Mouse (Mus musculus) MEL (cell line): ENCODE data around the gene Ryr3. TPM values are rescaled to one million over a fixed set of nuclear protein-coding genes. Genes with fewer than 3 reads are reported as not detected.

Experiments used
- DNase-seq: peaks from one replicate; pipeline ENCODE4 v3.0.0; 2011; ENCODE audit warnings: low read depth, low spot score
- H3K27ac ChIP-seq: 2 replicates; pipeline ENCODE4 v1.5.1; 2012; ENCODE audit warnings: low read depth, mild to moderate bottlenecking, control low read depth, low read length, moderate library complexity; ENCODE audit not compliant: control insufficient read depth
- H3K27me3 ChIP-seq, 2 experiments: fragments of 150-350 bp in 1 of 2; sonication (generic) in 1 of 2; 2 replicates each; pipeline ENCODE4 v1.6.1; 2012; ENCODE audit warnings: low read length in 2 of 2, mild to moderate bottlenecking in 2 of 2, improper control_type of control experiment in 1 of 2, moderate library complexity in 1 of 2; ENCODE audit not compliant: insufficient read depth in 2 of 2, control insufficient read depth in 1 of 2
- H3K36me3 ChIP-seq, 2 experiments: 2 replicates each; pipeline ENCODE4 v1.6.1; 2012 to 2014; ENCODE audit warnings: low read length in 2 of 2, improper control_type of control experiment in 1 of 2, inconsistent platforms in 1 of 2, mild to moderate bottlenecking in 1 of 2; ENCODE audit not compliant: insufficient read depth in 2 of 2, control insufficient read depth in 1 of 2
- H3K4me1 ChIP-seq, 2 experiments: fragments of 150-350 bp in 1 of 2; sonication (generic) in 1 of 2; 2 replicates each; pipeline ENCODE4 v1.6.1; 2012; ENCODE audit warnings: low read length in 2 of 2, improper control_type of control experiment in 1 of 2, mild to moderate bottlenecking in 1 of 2; ENCODE audit not compliant: insufficient read depth in 2 of 2, control insufficient read depth in 1 of 2
- H3K4me3 ChIP-seq, 2 experiments: fragments of 150-350 bp in 1 of 2; sonication (generic) in 1 of 2; 2 replicates each; pipeline ENCODE4 v1.5.1; 2012; ENCODE audit warnings: low read depth in 2 of 2, low read length in 2 of 2, mild to moderate bottlenecking in 2 of 2, moderate library complexity in 2 of 2, control low read depth in 1 of 2, improper control_type of control experiment in 1 of 2; ENCODE audit not compliant: control insufficient read depth in 1 of 2, insufficient read depth in 1 of 2
- H3K79me2 ChIP-seq: 2 replicates; pipeline ENCODE4 v1.6.1; 2012; ENCODE audit warnings: mild to moderate bottlenecking, low read length, moderate library complexity; ENCODE audit not compliant: control insufficient read depth, poor library complexity, insufficient read depth
- H3K9ac ChIP-seq: 2 replicates; pipeline ENCODE4 v1.6.1; 2012; ENCODE audit warnings: low read depth, mild to moderate bottlenecking, control low read depth, low read length, moderate library complexity; ENCODE audit not compliant: control insufficient read depth, poor library complexity, severe bottlenecking
- H3K9me3 ChIP-seq: fragments of 150-350 bp; sonication (generic); replicated peaks from 2 replicates; pipeline ENCODE4 v1.6.1; 2012; ENCODE audit warnings: mild to moderate bottlenecking, low read length, improper control_type of control experiment, moderate library complexity; ENCODE audit not compliant: insufficient read depth
- CHD1 ChIP-seq: IDR thresholded peaks from 2 replicates; pipeline ENCODE4 v1.6.1; 2012; ENCODE audit warnings: low read depth, mild to moderate bottlenecking, inconsistent platforms, low read length, improper control_type of control experiment
- CHD2 ChIP-seq: IDR thresholded peaks from 2 replicates; pipeline ENCODE4 v1.6.1; 2011; ENCODE audit warnings: low read length, improper control_type of control experiment
- CTCF ChIP-seq, 3 experiments: IDR thresholded peaks in 2 of 3; conservative IDR thresholded peaks in 1 of 3; 2 replicates each; pipeline ENCODE4 v1.5.1; 2011 to 2012; ENCODE audit warnings: low read length in 3 of 3, low read depth in 2 of 3, mild to moderate bottlenecking in 2 of 3, improper control_type of control experiment in 1 of 3, inconsistent platforms in 1 of 3, mixed read lengths in 1 of 3, moderate library complexity in 1 of 3; ENCODE audit not compliant: control insufficient read depth in 1 of 3, insufficient read depth in 1 of 3, poor library complexity in 1 of 3, severe bottlenecking in 1 of 3
- ELF1 ChIP-seq: IDR thresholded peaks from 2 replicates; pipeline ENCODE4 v1.6.1; 2014; ENCODE audit warnings: low read depth, mild to moderate bottlenecking, inconsistent platforms, low read length, improper control_type of control experiment, moderate library complexity
- GABPA ChIP-seq: IDR thresholded peaks from 2 replicates; pipeline ENCODE4 v1.6.1; 2012; ENCODE audit warnings: low read depth, mild to moderate bottlenecking, inconsistent platforms, low read length, improper control_type of control experiment, moderate library complexity
- GATA1 ChIP-seq: IDR thresholded peaks from 2 replicates; pipeline ENCODE4 v1.6.1; 2011; ENCODE audit warnings: low read depth, low read length, improper control_type of control experiment
- JUND ChIP-seq: IDR thresholded peaks from 2 replicates; pipeline ENCODE4 v1.6.1; 2011; ENCODE audit warnings: low read depth, mild to moderate bottlenecking, improper control_type of control experiment, low read length
- MAFK ChIP-seq: IDR thresholded peaks from 2 replicates; pipeline ENCODE4 v1.6.1; 2011; ENCODE audit warnings: low read depth, mild to moderate bottlenecking, low read length, improper control_type of control experiment, borderline replicate concordance
- MAZ ChIP-seq: IDR thresholded peaks from 2 replicates; pipeline ENCODE4 v1.6.1; 2012; ENCODE audit warnings: low read depth, mild to moderate bottlenecking, inconsistent platforms, low read length, improper control_type of control experiment
- MXI1 ChIP-seq: IDR thresholded peaks from 2 replicates; pipeline ENCODE4 v1.6.1; 2011; ENCODE audit warnings: mild to moderate bottlenecking, low read depth, low read length, improper control_type of control experiment
- MYB ChIP-seq: IDR thresholded peaks from 2 replicates; pipeline ENCODE4 v1.6.1; 2011; ENCODE audit warnings: mild to moderate bottlenecking, low read depth, low read length, improper control_type of control experiment
- MYC ChIP-seq: IDR thresholded peaks from 2 replicates; pipeline ENCODE4 v1.6.1; 2011; ENCODE audit warnings: low read depth, mild to moderate bottlenecking, low read length, improper control_type of control experiment, moderate library complexity
- NELFE ChIP-seq: IDR thresholded peaks from 2 replicates; pipeline ENCODE4 v1.6.1; 2011; ENCODE audit warnings: low read depth, low read length, improper control_type of control experiment
- NRF1 ChIP-seq: IDR thresholded peaks from 2 replicates; pipeline ENCODE4 v1.6.1; 2014; ENCODE audit warnings: low read depth, mild to moderate bottlenecking, inconsistent platforms, low read length, improper control_type of control experiment, moderate library complexity; ENCODE audit not compliant: poor library complexity, insufficient read depth, severe bottlenecking
- POLR2A ChIP-seq, 2 experiments: IDR thresholded peaks; 2 replicates each; pipeline ENCODE4 v1.6.1; 2011 to 2012; ENCODE audit warnings: low read length in 2 of 2, mild to moderate bottlenecking in 2 of 2, control low read depth in 1 of 2, improper control_type of control experiment in 1 of 2, low read depth in 1 of 2, moderate library complexity in 1 of 2; ENCODE audit not compliant: control insufficient read depth in 1 of 2, insufficient read depth in 1 of 2, poor library complexity in 1 of 2
- POLR2AphosphoS5 ChIP-seq: IDR thresholded peaks from 2 replicates; pipeline ENCODE4 v1.6.1; 2012; ENCODE audit warnings: low read depth, borderline replicate concordance, mild to moderate bottlenecking, inconsistent platforms, low read length, moderate library complexity, mixed read lengths
- RAD21 ChIP-seq: IDR thresholded peaks from 2 replicates; pipeline ENCODE4 v1.6.1; 2011; ENCODE audit warnings: mild to moderate bottlenecking, low read depth, low read length, improper control_type of control experiment
- TCF12 ChIP-seq: IDR thresholded peaks from 2 replicates; pipeline ENCODE4 v1.6.1; 2014; ENCODE audit warnings: low read depth, mild to moderate bottlenecking, inconsistent platforms, low read length, improper control_type of control experiment, moderate library complexity
- UBTF ChIP-seq: IDR thresholded peaks from 2 replicates; pipeline ENCODE4 v1.6.1; 2012; ENCODE audit warnings: low read depth, mild to moderate bottlenecking, inconsistent platforms, low read length, improper control_type of control experiment, moderate library complexity, borderline replicate concordance; ENCODE audit not compliant: insufficient read depth
- ZC3H11A ChIP-seq: IDR thresholded peaks from 2 replicates; pipeline ENCODE4 v1.6.1; 2012; ENCODE audit warnings: low read depth, mild to moderate bottlenecking, inconsistent platforms, low read length, improper control_type of control experiment
- ZKSCAN1 ChIP-seq: IDR thresholded peaks from 2 replicates; pipeline ENCODE4 v1.6.1; 2012; ENCODE audit warnings: low read depth, mild to moderate bottlenecking, inconsistent platforms, low read length, improper control_type of control experiment, moderate library complexity
- ZMIZ1 ChIP-seq: IDR thresholded peaks from 2 replicates; pipeline ENCODE4 v1.6.1; 2012; ENCODE audit warnings: low read depth, mild to moderate bottlenecking, inconsistent platforms, low read length, improper control_type of control experiment, moderate library complexity
- polyA plus RNA-seq, 2 experiments: library from polyadenylated mRNA; stranded (reverse) in 1 of 2; unstranded in 1 of 2; fragments of >175 nt in 1 of 2; fragments of >200 nt in 1 of 2; gene quantifications; 2 replicates each; pipeline versions ENCODE4 v1.2.1 to v1.2.4; 2012; ENCODE audit warnings: low replicate concordance in 2 of 2, low read depth in 1 of 2; ENCODE audit not compliant: insufficient read length in 2 of 2, insufficient read depth in 1 of 2, missing spikeins in 1 of 2
- total RNA-seq: library from RNA; depleted of rRNA; stranded (reverse); fragments of 300-350 nt; gene quantifications from 2 replicates; pipeline ENCODE4 v1.2.3, GENCODE M21; 2012

Ryr3 gene
- total and polyA plus RNA-seq, 3 experiments: 0.04 TPM; not detected in 2

GRCm38 (mm10) chr2:113104609-113105008, 112.3 kb downstream of the Ryr3 start:
- DNase-seq: no peak
- TF ChIP-seq ZC3H11A (no peak), MYB (no peak)
- no peak overlapping the region for H3K4me3 ChIP-seq

GRCm38 (mm10) chr2:113095184-113095583, 121.7 kb downstream of the Ryr3 start:
- no peak overlapping the region for H3K9ac ChIP-seq
- no peaks in the 10 kb centered on the region for H3K79me2 ChIP-seq
- no peaks in the 10 kb centered on the region for H3K36me3 ChIP-seq
- TF ChIP-seq TCF12: no peak
- TF ChIP-seq ELF1: no peak
- no peak for TF ChIP-seq ZKSCAN1
- TF ChIP-seq, all 39 proteins: peak for 0
- no peaks in the 10 kb centered on the region for H3K4me1 ChIP-seq
- H3K27ac ChIP-seq: no peak overlapping the region
- H3K9me3 ChIP-seq: no peaks in the 10 kb centered on the region
- no peak overlapping the region for H3K4me3 ChIP-seq
- no peaks in the 10 kb centered on the region for H3K27me3 ChIP-seq
- no peak for DNase-seq

More at GRCm38 (mm10) chr2:113104609-113105008, 112.3 kb downstream of the Ryr3 start:
- H3K36me3 ChIP-seq: no peaks in the 10 kb centered on the region
- no peak overlapping the region for H3K27ac ChIP-seq
- no peaks in the 10 kb centered on the region for H3K9me3 ChIP-seq
- H3K27me3 ChIP-seq: no peaks in the 10 kb centered on the region
- no peaks in the 10 kb centered on the region for H3K79me2 ChIP-seq
- no peaks in the 10 kb centered on the region for H3K4me1 ChIP-seq
- no peak overlapping the region for H3K9ac ChIP-seq

GRCm38 (mm10) chr2:113094088-113094487, 122.8 kb downstream of the Ryr3 start:
- DNase-seq: no peak

GRCm38 (mm10) chr2:113092756-113093155, 124.1 kb downstream of the Ryr3 start:
- Histone ChIP-seq H3K9ac (no peak overlapping the region), H3K79me2 (no peaks in the 10 kb centered on the region), H3K36me3 (no peaks in the 10 kb centered on the region), H3K9me3 (no peaks in the 10 kb centered on the region), H3K27me3 (no peaks in the 10 kb centered on the region), H3K4me3 (no peak overlapping the region), H3K27ac (no peak overlapping the region), H3K4me1 (no peaks in the 10 kb centered on the region)
- DNase-seq: no peak
- TF ChIP-seq MYC (no peak), MAFK (no peak), MXI1 (no peak), UBTF (no peak), CTCF (IDR thresholded peaks at IDR 0.05 in 2 of 3, conservative IDR thresholded peaks at IDR 0.05 in 1 of 3; ENCODE audit: control insufficient read depth in 1 of 3, insufficient read depth in 1 of 3, low read depth in 2 of 3, low read length in 3 of 3, poor library complexity in 1 of 3, severe bottlenecking in 1 of 3) (no peak), ZKSCAN1 (no peak), CHD2 (no peak), NELFE (no peak), NRF1 (no peak), GABPA (no peak), JUND (no peak), MAZ (no peak), TCF12 (no peak), CHD1 (no peak), POLR2A (IDR thresholded peaks at IDR 0.05; ENCODE audit: control insufficient read depth in 1 of 2, insufficient read depth in 1 of 2, low read depth in 1 of 2, low read length in 2 of 2, poor library complexity in 1 of 2) (no peak), ZMIZ1 (no peak), POLR2AphosphoS5 (no peak), RAD21 (no peak)

More at GRCm38 (mm10) chr2:113094088-113094487, 122.8 kb downstream of the Ryr3 start:
- H3K9me3 ChIP-seq: no peaks in the 10 kb centered on the region
- no peaks in the 10 kb centered on the region for H3K4me1 ChIP-seq
- no peak overlapping the region for H3K4me3 ChIP-seq
- H3K79me2 ChIP-seq: no peaks in the 10 kb centered on the region
- no peak overlapping the region for H3K9ac ChIP-seq
- H3K36me3 ChIP-seq: no peaks in the 10 kb centered on the region
- no peak overlapping the region for H3K27ac ChIP-seq
- TF ChIP-seq GABPA (no peak), GATA1 (no peak)
- H3K27me3 ChIP-seq: no peaks in the 10 kb centered on the region
